Mouse (Mus musculus) hindbrain, embryonic 10.5 days (tissue): Measurements from ENCODE around the gene Plekhj1. TPM values are rescaled to one million over a fixed set of nuclear protein-coding genes. Genes with fewer than 3 reads are reported as not detected.
"Not testable (repeated sequence)": the region's sequence is repeated elsewhere in the genome, so short reads cannot be mapped to it uniquely, and the experiment has no call there.

ENCODE experiments used
- DNase-seq: peaks from one replicate; pipeline ENCODE4 v3.0.0-alpha.2; 2017; ENCODE audit warnings: low spot score
- H3K27ac ChIP-seq: fragments of 300-500 bp; sonication (generic); 2 replicates; pipeline ENCODE4 v1.5.1; 2016; ENCODE audit warnings: mild to moderate bottlenecking, moderate library complexity
- H3K27me3 ChIP-seq: fragments of 300-500 bp; sonication (generic); 2 replicates; pipeline ENCODE4 v1.6.1; 2016; ENCODE audit warnings: mild to moderate bottlenecking; ENCODE audit not compliant: poor library complexity, insufficient read depth, severe bottlenecking
- H3K36me3 ChIP-seq: fragments of 300-500 bp; sonication (generic); 2 replicates; pipeline ENCODE4 v1.6.1; 2016; ENCODE audit warnings: mild to moderate bottlenecking, moderate library complexity
- H3K4me1 ChIP-seq: fragments of 300-500 bp; sonication (generic); replicated peaks from 2 replicates; pipeline ENCODE4 v1.6.1; 2016; ENCODE audit warnings: mild to moderate bottlenecking
- H3K4me3 ChIP-seq: fragments of 300-500 bp; sonication (generic); 2 replicates; pipeline ENCODE4 v1.5.1; 2016; ENCODE audit warnings: mild to moderate bottlenecking, moderate library complexity
- H3K9me3 ChIP-seq: fragments of 300-500 bp; sonication (generic); 2 replicates; pipeline ENCODE4 v1.6.1; 2016; ENCODE audit warnings: mild to moderate bottlenecking, moderate library complexity
- WGBS: fragments of 180-500 bp; shearing (Covaris S2); methylation state at CpG from one replicate; pipeline ENCODE4 v1.1.7; 2016; 5-methylcytosine and 5-hydroxymethylcytosine counted together
- polyA plus RNA-seq: library from polyadenylated mRNA; unstranded; fragments of >200 nt; fragmentation: Nextera tagmentation; extraction: Ambion mirVana; gene quantifications from 2 replicates; pipeline ENCODE4 v1.2.1, GENCODE M21; 2016

Gene Plekhj1
- polyA plus RNA-seq, 1 experiment from 2014 or later = 189 TPM

DNA sequence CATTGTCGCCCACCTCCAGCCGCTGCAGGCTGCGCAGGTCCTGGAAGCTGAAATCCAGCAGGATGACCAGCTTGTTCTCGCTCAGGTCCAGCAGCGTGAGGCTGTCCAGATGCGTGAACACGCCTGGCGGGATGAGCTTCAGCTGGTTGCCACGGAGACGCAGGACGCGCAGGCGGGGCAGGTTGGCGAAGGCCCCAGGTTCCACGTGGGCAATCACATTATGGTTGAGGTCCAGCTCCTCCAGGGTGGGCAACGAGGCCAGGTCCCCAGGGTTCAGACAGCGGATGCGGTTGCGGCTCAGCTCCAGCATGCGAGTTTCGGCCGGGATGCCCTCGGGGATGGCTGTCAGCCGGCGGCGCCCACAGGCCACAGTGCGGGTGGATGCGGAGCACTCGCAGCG lies 37.2 kb upstream of the Plekhj1 start:
- Histone ChIP-seq H3K4me3 (peak overlapping the region; percentile 18; the same call in 1 of the 2 replicates), H3K27me3 (peaks cover 61% of the 10 kb centered on the region), H3K27ac (no peak overlapping the region), H3K9me3 (peaks cover 10% of the 10 kb centered on the region; the same call in 1 of the 2 replicates), H3K4me1 (peaks cover 75% of the 10 kb centered on the region), H3K36me3 (peaks cover 2% of the 10 kb centered on the region)
- WGBS = 53% methylated on average over 30 of the region's 30 CpGs
- no peak for DNase-seq

DNA sequence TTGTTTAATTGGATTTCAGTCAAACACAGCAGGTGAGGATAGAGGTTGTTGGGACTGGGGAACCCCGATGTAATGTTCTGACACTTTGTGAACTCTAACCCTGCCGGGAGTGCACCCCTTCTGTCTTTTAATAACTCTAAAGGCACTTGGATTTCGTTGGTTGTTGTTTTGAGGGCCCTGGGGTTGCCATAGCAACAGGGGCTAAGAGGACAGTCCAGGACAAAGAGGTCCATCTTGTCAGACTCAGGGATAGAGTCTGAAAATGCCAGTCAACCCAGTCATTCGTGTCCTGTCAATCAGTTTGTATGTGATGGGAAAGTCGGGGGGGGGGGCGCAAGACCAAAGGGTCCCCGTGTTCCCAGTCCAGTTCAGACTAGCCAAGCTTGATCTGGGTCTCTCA lies 34.4 kb upstream of the Plekhj1 start:
- Histone ChIP-seq H3K36me3 (peaks cover 29% of the 10 kb centered on the region), H3K9me3 (peaks cover 10% of the 10 kb centered on the region; the same call in 1 of the 2 replicates), H3K4me1 (peaks cover 80% of the 10 kb centered on the region), H3K27ac (no peak overlapping the region; the same call in 1 of the 2 replicates), H3K4me3 (no peak overlapping the region), H3K27me3 (peaks cover 51% of the 10 kb centered on the region)
- WGBS = 43% methylated on average over 7 of the region's 7 CpGs
- DNase-seq = peak; percentile 33

DNA sequence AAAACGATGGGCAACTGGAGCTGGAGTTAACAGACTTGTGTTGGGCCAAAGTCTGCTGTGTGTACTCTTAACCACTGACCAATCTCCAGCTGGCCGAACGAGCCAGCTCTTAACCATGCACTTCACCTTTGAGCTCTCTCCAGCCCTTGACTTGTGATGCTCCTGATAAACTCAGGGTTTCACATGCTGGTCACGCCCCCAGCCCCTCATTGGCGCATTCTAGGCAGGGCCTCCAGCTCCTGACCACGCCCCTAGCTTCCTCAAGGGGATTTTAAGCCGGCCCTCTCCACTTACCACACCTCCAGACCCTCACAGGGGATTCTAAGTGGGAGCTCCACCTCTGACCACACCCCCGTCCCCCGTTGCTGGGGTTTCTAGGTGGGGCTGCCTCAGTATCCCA lies 32.7 kb upstream of the Plekhj1 start:
- no peak overlapping the region for H3K27ac ChIP-seq
- peaks cover 34% of the 10 kb centered on the region for H3K27me3 ChIP-seq
- WGBS = 4% methylated on average over 9 of the region's 9 CpGs
- H3K9me3 ChIP-seq = peaks cover 10% of the 10 kb centered on the region; the same call in 1 of the 2 replicates
- peak overlapping the region; percentile 26; the same call in 1 of the 2 replicates for H3K4me3 ChIP-seq
- peaks cover 31% of the 10 kb centered on the region for H3K36me3 ChIP-seq
- peak; percentile 77 for DNase-seq
- peaks cover 73% of the 10 kb centered on the region for H3K4me1 ChIP-seq

DNA sequence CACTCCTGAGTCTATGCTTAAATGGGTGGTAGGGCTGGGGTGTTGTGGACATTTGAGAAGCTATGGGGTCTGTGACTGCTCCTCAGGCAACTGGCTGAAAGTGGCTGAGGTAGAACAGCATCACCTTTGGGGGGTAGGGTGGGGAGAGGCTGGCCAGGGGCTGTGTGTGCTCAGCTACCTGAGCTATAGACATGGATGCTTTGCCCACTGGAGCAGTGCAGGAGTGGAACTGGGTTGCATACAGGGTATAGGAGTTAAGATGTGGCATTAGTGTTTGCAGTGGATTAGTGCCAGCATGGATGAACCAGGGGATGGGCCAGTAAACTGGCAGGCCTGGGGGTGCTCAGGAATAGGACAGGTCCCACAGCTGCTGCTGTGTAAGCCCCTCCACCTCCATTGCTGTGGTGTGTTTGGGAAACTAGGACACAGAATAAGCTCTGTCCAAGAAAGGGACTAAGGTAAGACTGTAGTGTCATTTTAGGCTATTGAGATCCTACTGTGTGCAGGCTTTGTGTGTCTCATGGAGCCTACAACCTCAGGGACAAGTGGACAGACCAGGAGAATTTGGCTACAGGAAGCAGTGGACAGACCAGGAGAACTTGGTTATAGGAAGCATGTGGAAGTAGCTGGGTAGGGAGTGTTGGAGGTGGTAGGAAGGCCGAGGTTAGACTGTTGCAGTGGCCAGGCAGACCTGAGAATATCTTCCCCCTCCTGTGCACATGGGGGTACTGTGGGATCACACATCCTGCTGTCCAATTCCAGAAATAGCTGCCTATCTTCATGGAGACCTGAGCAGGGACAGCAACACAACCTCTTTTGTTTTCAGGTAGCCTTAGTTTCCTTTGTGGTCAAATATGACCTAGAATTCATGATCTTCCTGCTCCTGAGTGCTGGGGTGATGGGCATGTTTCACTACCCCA lies 31.2 kb upstream of the Plekhj1 start:
- H3K36me3 ChIP-seq = peaks cover 31% of the 10 kb centered on the region
- peaks cover 19% of the 10 kb centered on the region for H3K27me3 ChIP-seq
- WGBS = 69% methylated on average over 1 of the region's 1 CpGs
- peaks cover 66% of the 10 kb centered on the region for H3K4me1 ChIP-seq
- H3K4me3 ChIP-seq = 0 out of 2 replicates have a peak overlapping the region, but pooled peaks have one; percentile 9
- DNase-seq = no peak
- no peak overlapping the region for H3K27ac ChIP-seq
- peaks cover 5% of the 10 kb centered on the region; the same call in 1 of the 2 replicates for H3K9me3 ChIP-seq

DNA sequence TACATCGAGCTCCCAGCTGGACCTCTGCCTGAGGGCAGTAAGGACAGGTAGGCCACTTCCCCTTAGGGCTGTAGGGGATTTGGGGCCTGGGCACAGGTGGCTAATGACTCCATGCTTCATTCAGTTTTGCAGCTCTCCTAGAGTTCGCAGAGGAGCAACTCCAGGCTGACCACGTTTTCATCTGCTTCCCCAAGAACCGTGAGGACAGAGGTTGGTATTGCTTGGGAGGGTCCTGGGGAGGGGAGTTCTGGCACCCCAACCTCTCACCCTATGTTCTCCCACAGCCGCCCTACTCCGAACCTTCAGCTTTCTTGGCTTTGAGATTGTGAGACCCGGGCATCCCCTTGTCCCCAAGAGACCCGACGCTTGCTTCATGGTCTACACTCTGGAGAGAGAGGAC lies 30.2 kb upstream of the Plekhj1 start:
- not testable (repeated sequence) for H3K9me3 ChIP-seq, DNase-seq, H3K27ac ChIP-seq, H3K27me3 ChIP-seq
- H3K4me3 ChIP-seq = peak overlapping the region; percentile 89
- peaks cover 66% of the 10 kb centered on the region for H3K4me1 ChIP-seq
- WGBS = 92% methylated on average over 9 of the region's 9 CpGs
- peaks cover 31% of the 10 kb centered on the region for H3K36me3 ChIP-seq

DNA sequence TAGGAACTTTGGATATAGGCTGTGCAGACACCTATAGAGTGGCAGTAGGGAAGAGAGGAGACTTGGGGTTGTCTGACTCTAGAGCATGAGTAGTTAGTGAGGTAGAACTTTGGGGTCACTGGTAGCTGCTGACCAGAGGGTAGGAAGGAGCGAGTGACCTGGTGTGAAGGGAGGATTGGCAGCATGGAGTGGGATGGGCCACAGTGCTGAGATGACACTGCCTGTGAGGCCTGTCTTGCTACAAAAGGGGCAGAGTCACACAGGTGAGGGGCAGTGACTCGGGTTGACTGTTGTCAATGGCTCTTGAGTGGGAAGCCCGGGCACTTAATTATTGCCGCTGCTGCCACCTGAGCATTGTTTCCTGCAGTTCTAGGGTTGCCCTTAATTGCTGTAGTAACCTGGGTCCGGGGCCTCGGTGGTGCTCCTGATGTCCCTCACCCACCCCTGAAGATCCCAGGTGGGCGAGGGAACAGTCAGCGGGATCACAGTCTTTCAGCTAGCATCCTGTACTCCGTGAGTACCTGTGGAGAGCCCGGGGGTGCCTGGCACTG lies 29.5 kb upstream of the Plekhj1 start:
- Histone ChIP-seq H3K9me3 (no peaks in the 10 kb centered on the region), H3K4me1 (peaks cover 60% of the 10 kb centered on the region), H3K27me3 (peaks cover 2% of the 10 kb centered on the region), H3K4me3 (peak overlapping the region; percentile 89), H3K36me3 (peaks cover 31% of the 10 kb centered on the region), H3K27ac (peak overlapping the region; percentile 97; the same call in 1 of the 2 replicates)
- 89% methylated on average over 10 of the region's 10 CpGs for WGBS
- DNase-seq = no peak

DNA sequence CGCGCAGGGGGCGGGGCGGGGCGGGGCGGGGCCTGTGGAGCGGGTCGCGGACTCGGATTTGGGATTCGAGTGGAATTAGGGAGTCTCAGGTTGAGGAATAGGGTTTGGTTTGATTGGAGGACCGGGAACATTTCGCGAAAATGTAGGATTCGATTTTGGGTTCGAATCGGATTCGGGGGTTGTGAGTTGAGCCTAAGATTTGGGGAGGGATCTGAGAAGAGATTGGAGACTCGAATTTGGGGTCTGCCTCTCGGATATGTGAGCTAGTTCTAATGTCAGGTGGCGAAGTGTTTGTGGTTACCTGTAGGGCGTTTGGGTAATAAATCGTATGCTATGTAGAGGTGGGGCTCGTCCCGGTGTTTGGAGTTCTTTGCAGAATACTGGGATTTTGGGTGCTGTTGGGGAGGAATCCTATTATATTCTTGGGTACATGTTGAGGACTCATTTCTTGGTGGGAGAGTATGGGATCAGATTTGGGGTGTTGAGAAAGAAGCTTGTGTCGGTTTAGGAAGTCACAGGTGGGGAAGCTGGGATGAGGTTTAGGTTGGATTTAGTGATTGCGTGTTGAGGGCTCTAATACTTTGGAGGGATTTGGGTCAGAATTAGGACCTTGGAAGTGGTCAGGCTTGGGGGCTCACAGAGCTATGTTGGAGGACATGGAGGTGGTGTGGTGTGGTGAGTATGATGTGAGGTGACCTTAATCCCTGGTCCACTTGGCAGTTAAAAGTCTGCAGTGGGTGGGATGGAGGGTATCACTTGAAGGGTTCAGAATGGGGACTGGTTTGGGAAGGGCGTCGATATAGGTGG lies 28.8 kb upstream of the Plekhj1 start:
- peak overlapping the region; percentile 89 for H3K4me3 ChIP-seq
- peaks cover 53% of the 10 kb centered on the region for H3K4me1 ChIP-seq
- no peaks in the 10 kb centered on the region for H3K27me3 ChIP-seq
- WGBS = 9% methylated on average over 29 of the region's 29 CpGs
- DNase-seq = no peak
- peak overlapping the region; percentile 97 for H3K27ac ChIP-seq
- H3K9me3 ChIP-seq = no peaks in the 10 kb centered on the region
- peaks cover 31% of the 10 kb centered on the region for H3K36me3 ChIP-seq

DNA sequence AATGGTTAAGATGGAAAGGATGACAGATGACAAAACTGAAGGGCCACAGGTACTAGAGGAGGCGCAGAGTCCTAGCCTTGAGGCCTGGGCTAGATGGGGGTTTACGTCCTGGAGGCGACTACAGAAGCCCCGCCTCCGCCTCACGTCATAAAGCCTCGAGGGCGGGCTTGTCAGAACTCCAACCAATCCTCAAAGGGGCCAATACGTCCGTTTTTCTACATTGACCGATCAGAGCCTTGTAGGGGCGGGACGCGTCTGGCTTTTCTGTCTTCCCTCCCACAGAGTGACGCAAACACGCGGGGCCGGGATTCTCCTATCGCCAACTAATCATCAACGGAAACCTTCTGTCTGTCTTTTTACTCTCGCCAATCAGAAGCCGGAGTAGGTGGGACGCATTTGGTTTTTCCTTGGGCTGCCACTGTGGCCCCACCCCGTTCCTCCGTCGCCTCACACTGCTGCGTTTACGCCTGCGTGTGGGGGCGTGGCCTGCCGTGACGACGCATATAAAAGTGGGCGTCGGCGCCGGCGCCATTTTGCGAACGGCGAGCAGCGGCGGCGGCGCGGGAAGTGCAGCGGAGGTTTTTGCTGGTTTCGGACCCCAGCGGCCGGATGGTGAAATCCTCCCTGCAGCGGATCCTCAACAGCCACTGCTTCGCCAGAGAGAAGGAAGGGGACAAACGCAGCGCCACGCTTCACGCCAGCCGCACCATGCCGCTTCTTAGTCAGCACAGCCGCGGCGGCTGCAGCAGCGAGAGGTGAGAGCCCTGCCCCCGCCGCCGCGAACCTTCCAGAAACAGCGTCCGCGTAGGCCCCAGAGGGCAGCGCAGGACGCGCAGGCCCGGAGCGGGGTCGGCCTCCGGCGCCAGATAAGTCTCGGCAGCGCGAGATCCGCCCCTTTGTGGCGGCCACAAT lies 28.0 kb upstream of the Plekhj1 start, which contains the start of gene Oaz1:
Oaz1 (plus strand) TSS at position 506 of the 912 bp plus-strand sequence.
- Histone ChIP-seq H3K27ac (peak within 1 kb of the TSS; percentile 97), H3K4me3 (peak within 1 kb of the TSS; percentile 89), H3K4me1 (peaks cover 45% of the 10 kb centered on the region), H3K27me3 (no peaks in the 10 kb centered on the region), H3K36me3 (peaks cover 31% of the 10 kb centered on the region), H3K9me3 (no peaks in the 10 kb centered on the region)
- DNase-seq = peak; percentile 99
- under 1% methylated on average over 82 of the region's 82 CpGs for WGBS

DNA sequence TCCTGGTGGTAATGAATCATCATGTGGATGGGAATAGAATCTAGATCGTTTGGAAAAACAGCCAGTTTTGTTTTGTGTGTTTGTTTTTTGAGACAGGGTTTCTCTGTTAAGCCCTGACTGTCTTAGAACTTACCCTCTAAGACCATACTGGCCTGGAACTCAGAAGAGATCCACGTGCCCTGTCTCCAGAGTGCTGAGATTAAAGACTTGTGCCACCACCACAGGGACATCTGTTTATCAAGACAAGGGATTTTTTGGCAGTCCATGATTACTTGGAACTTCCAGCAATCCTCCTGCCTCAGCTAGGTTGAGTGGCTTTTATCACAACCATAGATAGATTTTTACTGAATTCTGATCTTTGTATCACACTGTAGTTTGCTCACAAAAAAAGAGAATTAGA lies 26.4 kb upstream of the Plekhj1 start:
- WGBS = 77% methylated on average over 2 of the region's 2 CpGs
- H3K4me3 ChIP-seq = no peak overlapping the region
- no peaks in the 10 kb centered on the region for H3K27me3 ChIP-seq
- H3K27ac ChIP-seq = no peak overlapping the region
- H3K4me1 ChIP-seq = peaks cover 30% of the 10 kb centered on the region
- H3K9me3 ChIP-seq = no peaks in the 10 kb centered on the region
- no peak for DNase-seq
- peaks cover 21% of the 10 kb centered on the region for H3K36me3 ChIP-seq

DNA sequence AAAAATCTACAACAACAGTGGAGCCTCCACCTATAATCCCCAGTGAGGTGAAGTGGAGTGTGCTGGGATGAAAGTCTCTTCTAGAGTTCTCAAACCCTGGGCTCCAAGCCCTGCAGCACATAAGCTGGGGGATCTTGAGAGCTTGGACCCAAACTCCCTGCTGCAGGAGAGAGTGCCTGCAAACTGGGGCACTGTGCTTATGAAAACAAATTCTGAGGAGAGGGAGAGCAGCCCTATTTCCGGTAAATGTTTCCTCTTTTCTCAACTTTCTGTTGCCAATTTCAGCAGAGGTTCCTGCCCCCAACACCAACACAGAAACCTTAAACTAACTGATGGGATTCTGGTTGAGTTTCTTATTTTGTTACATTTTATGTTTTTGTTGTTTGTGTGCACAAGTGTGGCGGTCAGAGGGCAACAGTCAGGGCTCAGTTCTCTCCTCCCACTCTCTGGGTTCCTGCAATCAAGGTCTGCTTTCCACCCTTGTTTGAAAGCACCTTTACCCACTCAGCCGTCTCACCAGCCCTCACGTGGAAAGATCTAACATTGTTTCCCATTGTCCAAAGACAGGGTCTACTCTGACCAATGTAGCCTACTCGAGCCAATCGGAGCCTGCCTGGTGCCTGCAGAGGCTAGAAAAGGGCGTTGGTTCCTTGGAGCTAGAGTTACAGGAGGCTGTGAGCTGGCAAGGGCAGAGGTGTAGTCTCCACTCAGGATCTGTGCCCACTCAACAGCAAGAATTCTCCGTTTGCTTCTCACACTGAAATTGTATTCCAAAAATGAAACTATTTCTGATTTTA lies 25.6 kb upstream of the Plekhj1 start:
- DNase-seq = no peak
- peaks cover 13% of the 10 kb centered on the region for H3K36me3 ChIP-seq
- WGBS = 69% methylated on average over 8 of the region's 8 CpGs
- H3K4me1 ChIP-seq = peaks cover 22% of the 10 kb centered on the region
- no peak overlapping the region for H3K27ac ChIP-seq
- no peaks in the 10 kb centered on the region for H3K27me3 ChIP-seq
- no peaks in the 10 kb centered on the region for H3K9me3 ChIP-seq
- H3K4me3 ChIP-seq = no peak overlapping the region

DNA sequence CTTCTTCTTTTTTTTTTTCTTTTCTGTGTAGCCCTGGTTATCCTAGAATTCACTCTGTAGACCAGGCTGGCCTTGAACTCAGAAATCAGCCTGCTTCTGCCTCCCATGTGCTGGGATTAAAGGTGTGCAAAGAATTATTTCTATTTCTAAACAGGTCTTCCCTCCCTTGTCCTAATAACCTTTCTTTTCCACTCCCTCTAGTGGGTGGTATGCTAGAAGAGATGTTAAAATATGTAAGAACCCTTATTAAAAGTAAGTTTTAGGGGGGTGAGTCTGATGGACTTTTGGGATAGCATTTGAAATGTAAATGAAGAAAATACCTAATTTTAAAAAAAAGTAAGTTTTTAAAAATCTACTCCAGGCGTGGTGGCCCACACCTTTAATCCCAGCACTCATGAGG lies 24.9 kb upstream of the Plekhj1 start:
- Histone ChIP-seq H3K27me3 (no peaks in the 10 kb centered on the region), H3K27ac (no peak overlapping the region), H3K9me3 (no peaks in the 10 kb centered on the region), H3K36me3 (peaks cover 8% of the 10 kb centered on the region), H3K4me1 (peaks cover 19% of the 10 kb centered on the region), H3K4me3 (no peak overlapping the region)
- no peak for DNase-seq
- WGBS = 83% methylated on average over 1 of the region's 1 CpGs
